Mouse (Mus musculus): Measurements from ENCODE around the gene Nek9.

Gene Nek9

DNA sequence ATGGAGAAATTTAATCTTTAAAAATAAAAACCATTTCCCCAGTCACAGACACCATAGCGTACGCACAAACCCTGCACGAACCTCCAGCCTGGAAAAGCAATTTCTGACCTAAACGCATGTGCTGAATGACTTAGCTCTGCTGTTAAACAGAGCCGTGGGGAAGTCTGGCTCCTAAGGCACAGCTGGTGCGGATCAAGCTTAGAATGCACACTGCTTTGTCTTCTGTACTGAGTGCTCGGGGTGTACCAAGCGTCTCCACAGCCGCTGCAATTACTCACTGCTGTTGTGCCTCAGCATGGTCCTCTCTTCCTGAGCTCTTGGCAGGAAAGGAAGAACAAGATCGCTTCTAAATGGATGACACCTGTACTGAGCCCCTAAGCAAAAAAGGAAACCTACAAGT lies 76.7 kb downstream of the Nek9 start:
- no peak for DNase-seq

DNA sequence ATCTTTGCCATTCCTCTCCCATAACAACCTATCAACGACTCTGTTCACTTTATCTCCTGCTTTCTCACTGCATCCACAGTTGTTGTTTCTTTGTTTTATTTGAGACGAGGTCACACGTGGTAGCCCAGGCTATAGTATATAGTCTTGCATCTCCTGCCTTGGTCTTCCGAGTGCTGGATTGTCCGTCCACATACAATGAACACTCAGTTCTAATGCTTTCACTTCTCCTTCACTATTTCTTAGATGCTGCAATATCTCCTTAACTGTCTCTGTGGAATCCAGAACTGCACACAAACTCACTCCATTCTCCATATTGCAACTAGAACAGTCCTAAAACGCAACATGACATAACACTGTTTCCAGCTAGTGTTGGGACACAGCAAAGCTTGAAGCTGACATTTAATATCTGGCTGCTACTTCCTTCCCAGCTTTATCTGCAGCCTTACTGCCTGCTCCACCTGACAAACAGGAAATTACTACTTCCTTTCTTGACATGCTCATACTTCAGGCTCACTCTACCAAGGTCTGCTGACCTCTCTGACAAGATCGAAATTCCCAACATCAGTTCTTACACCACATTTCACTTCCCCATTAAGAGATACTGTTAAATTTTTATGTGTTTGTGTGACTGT lies 82.0 kb downstream of the Nek9 start:
- DNase-seq: no peak

DNA sequence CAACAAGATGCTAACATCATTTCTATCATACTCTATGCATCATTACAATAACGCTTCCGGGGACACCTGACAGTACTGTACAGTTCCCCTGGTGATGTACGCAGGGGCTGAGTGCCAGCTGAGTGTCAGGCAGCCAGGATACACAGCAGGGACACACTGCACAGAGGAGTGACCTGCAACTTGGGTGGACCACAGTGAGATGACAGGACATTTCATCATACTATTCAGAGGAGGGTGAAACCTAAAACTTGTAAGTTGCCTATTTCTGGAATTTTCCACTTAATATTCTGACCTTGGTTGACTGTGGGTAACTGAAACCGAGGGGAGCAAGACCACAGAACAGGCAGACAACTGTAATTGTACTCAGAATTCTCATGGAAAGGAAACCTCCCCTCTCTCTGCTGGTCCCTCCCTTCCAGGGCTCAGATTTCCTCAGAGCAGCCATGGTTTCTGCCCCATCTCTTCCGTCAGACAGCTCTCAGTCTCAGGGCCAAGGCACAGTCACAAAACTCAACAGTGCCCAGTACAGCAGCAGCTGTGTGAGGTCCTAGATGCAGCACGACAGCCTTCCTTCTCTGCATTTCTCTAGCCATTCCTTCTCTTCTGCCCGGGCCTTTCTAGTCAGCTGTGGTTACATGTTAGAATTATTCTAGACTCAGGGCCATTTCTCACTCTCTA lies 82.9 kb downstream of the Nek9 start:
- no peak for DNase-seq

DNA sequence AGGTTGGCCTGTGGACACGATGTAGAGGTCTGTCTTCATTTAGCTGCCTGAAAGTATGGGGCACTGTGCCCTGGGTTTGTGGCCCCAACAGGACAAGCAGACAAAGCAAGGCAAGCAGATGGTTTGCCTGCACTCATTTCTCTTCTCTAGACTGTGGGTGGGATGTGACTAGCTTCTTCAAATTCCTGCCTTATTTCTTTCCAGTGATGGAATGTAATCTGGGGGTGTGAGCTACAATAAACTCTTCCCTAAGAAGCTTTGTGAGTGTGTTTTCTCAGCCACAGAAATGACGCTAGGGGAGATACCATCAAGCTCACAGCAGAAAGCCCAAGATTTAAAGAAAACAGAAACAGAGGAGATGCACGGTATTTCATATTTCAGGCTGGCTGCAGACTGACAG lies 87.1 kb downstream of the Nek9 start:
- DNase-seq: no peak

Measured in cerebellum, postnatal 36 days (tissue).